Mouse (Mus musculus): Measurements from ENCODE around the gene Matk. TPM values are rescaled to one million over a fixed set of nuclear protein-coding genes. Genes with fewer than 3 reads are reported as not detected.

Gene Matk
- polyA plus RNA-seq, 1 experiment from 2014 or later, result 5.4 TPM

DNA sequence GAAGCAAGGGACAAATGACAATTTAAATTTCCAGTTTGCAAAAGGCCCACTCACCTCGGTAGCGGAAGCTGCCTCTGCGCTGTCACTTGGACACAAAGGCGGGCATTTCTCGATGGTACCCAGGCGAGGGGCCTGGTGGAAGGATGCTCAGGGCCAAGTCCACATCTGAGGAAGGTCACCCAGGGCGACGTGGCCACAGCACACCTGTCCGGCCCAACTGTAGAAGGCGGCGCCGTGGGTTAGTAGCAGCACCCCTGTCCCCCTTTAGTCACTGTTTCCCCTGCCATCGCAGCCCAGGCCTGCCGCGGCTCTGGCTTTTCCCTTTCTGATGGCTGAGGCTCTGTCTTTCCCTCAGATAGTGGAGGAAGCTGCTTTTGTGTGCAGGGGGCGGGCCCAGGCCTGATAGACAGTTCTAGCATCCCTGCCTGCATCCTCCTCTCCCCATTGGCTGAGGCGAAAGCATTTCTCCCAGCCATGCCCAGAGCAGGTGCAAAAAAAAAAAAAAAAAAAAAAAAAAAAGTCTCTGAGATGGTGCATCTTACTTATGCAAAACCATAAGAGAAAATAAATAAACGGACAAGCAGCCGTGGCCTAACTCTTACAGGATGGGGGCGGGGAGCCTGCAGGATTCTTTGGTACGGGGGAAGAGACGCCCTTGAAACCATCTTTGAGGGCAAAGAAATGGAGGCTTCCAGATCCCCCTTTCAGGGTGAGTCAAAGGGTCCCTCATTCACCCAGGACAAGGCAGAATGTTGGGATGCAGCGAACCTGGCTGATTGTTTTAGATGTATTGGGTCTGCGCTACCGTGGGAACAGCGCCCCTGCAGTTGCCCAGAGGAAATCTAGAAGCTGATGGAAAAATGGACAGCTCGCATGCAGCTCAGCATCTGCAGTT, 22.1 kb upstream of the Matk start, which contains the start of gene Atcay:
Atcay (minus strand) TSS at position 396 of the 895 bp plus-strand sequence.
- H3K9ac ChIP-seq, result peak within 1 kb of the TSS; percentile 39; the same call in 1 of the 2 replicates
- peak within 1 kb of the TSS; percentile 20 for H3K4me3 ChIP-seq
- H3K9me3 ChIP-seq, result no peaks in the 10 kb centered on the region
- no peaks in the 10 kb centered on the region for H3K36me3 ChIP-seq
- H3K4me2 ChIP-seq (replicated peaks), result peak within 1 kb of the TSS; percentile 50
- H3K4me1 ChIP-seq, result peaks cover 15% of the 10 kb centered on the region
- no peak within 1 kb of the TSS for H3K27ac ChIP-seq
- 9% methylated on average over 27 of the region's 27 CpGs for WGBS
- ATAC-seq (ENCODE audit: low FRiP score, low read depth), result no peak
- peaks cover 53% of the 10 kb centered on the region for H3K27me3 ChIP-seq

DNA sequence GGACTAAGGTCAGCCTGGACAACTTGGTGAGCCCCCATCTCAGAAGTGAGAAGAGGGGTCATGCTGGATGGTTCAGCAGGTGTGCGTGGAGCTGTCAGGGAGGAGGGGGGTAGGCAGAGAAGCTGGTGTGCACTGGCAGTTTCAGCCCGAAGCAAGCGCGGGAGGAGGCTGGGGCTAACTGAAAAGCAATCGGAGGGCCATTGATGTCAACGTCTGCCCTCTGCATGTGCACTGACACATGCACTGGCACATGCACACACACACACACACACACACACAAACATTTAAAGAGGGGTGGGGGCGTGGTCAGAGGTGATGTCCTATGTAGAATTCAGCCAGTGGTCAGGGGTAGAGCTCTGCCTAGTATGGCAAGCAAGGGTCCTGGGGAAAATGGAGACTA, 21.3 kb upstream of the Matk start:
- no peak overlapping the region for H3K27ac ChIP-seq
- H3K4me1 ChIP-seq, result peaks cover 15% of the 10 kb centered on the region
- no peak overlapping the region for H3K9ac ChIP-seq
- H3K4me3 ChIP-seq, result peak overlapping the region; percentile 18; the same call in 1 of the 2 replicates
- H3K27me3 ChIP-seq, result peaks cover 53% of the 10 kb centered on the region
- no peaks in the 10 kb centered on the region for H3K36me3 ChIP-seq
- H3K9me3 ChIP-seq, result no peaks in the 10 kb centered on the region
- 57% methylated on average over 7 of the region's 7 CpGs for WGBS
- H3K4me2 ChIP-seq (replicated peaks), result no peak overlapping the region
- no peak for ATAC-seq (ENCODE audit: low FRiP score, low read depth)

DNA sequence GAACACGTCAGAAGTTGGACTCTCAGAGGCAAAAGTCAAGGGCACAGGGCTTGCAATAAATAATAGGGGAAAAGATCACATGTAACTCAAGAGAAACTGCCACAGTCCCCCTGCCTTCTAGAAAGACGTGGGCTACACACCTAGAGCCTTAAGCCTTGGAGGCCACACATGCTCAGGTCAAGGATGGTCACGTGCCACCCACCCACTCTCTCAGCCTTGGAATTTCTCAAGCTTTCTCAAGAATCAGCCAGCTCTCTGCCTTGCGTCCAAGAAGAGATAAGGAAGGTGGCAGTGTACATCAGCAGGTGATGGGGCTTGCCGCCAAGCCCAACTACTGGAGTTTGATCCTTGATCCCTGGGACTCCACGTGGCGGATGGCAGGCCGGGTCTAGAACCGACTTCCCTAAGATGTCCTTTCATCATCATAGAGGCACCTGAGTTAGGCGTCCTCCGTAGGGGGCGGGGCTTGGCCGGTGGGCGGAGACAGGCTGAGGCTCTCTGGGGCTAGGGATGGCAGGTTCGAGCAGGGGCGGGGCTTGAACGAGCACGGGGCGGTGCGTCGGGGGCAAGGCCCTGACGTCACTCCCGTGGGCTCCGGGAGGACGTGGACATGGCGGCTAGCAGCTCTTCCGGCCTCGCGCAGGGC, 20.0 kb upstream of the Matk start, which contains the start of gene Zfr2:
Zfr2 (plus strand) TSS at position 576 of the 646 bp plus-strand sequence.
- peak within 1 kb of the TSS; percentile 80 for H3K9ac ChIP-seq
- peaks cover 62% of the 10 kb centered on the region for H3K27me3 ChIP-seq
- no peaks in the 10 kb centered on the region for H3K36me3 ChIP-seq
- H3K4me3 ChIP-seq, result peak within 1 kb of the TSS; percentile 74
- H3K27ac ChIP-seq, result no peak within 1 kb of the TSS
- H3K9me3 ChIP-seq, result no peaks in the 10 kb centered on the region
- ATAC-seq (ENCODE audit: low FRiP score, low read depth), result peak; percentile 70
- peak within 1 kb of the TSS; percentile 80 for H3K4me2 ChIP-seq (replicated peaks)
- WGBS, result 9% methylated on average over 29 of the region's 29 CpGs
- peaks cover 20% of the 10 kb centered on the region for H3K4me1 ChIP-seq

DNA sequence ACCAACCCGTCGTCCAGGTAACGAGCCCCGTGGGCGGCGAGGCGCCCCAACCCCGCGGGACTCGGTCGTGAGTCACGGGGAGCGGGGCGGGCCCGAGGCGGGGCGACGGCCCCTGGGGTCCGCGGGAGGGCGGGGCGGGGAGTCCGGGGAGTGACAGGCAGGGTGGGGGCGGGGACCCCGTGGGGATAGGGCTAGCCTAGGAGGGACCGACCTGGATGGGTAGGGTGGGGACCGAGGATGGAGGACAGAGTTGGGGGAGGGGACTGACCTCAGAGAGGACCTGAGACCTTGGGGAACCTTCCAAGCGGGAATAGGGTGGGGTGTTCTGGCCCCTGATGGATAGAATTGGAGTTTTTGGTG, 19.5 kb upstream of the Matk start:
- peaks cover 22% of the 10 kb centered on the region for H3K4me1 ChIP-seq
- no peak; the same call in none of the 2 replicates for ATAC-seq (ENCODE audit: low FRiP score, low read depth)
- no peaks in the 10 kb centered on the region for H3K36me3 ChIP-seq
- H3K4me2 ChIP-seq (replicated peaks), result peak overlapping the region; percentile 80
- H3K27me3 ChIP-seq, result peaks cover 62% of the 10 kb centered on the region
- H3K27ac ChIP-seq, result no peak overlapping the region
- H3K9ac ChIP-seq, result peak overlapping the region; percentile 80
- peak overlapping the region; percentile 74 for H3K4me3 ChIP-seq
- H3K9me3 ChIP-seq, result no peaks in the 10 kb centered on the region
- under 1% methylated on average over 23 of the region's 28 CpGs for WGBS

DNA sequence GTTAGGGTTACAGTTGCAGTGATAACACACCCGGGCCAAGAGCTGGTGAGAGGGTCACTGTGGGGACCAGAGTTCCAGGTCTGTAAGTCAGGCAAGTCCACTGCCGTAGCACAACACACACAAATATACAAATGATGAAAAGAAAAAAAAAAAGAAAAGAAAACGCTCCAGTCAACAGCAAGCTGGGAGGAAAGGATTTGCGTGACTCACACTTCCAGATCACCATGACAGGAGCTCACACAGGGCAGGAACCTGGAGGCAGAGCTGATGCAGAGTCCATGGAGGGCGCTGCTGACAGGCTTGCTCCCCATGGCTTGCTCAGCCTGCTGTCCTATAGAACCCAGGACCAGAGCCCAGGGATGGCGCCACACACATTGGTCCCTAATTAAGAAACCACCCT, 18.5 kb upstream of the Matk start:
- Histone ChIP-seq H3K9ac (no peak overlapping the region), H3K4me2 (replicated peaks) (peak overlapping the region; percentile 80), H3K27me3 (peaks cover 61% of the 10 kb centered on the region), H3K4me1 (peaks cover 22% of the 10 kb centered on the region), H3K9me3 (no peaks in the 10 kb centered on the region), H3K27ac (no peak overlapping the region), H3K36me3 (no peaks in the 10 kb centered on the region), H3K4me3 (no peak overlapping the region)
- 78% methylated on average over 6 of the region's 6 CpGs for WGBS
- no peak for ATAC-seq (ENCODE audit: low FRiP score, low read depth)

DNA sequence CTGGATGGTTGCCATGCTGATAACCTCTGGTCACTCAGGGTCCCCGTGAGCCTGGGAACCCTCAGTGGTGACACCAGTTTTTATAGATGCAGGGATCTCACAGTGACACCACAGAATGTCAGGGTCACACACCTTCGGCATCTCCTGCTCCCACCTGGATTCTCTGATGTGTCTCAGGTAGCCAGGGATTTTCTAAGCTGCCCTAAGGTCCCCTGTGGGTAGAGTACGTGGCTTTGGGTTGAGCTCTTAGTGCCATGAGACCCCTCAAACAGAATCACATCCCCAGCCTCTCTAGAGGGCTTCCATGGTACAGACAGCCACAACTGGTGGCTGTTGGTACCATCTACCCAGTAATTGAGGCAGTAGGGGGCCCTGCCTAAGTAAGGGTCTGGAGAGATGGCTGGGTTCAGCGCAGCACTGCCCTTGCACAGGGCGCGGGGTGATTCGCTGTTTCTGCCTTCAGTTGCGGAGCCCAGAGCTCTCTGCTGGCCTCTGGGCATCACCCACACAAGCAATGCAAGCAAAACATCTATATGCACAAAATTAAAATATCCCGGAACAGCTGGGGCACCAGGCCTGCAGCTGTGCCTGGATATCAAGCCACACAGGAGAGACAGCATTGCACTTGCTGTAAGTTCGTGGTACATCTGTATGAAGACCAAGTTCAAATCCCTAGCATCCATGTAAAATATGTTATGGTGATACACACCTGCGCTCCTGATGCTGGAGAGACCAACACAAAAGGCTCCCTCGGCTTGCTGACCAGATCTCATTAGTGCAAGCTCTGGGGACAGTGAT, 16.1 kb upstream of the Matk start:
- no peak overlapping the region for H3K9ac ChIP-seq
- no peak overlapping the region for H3K4me2 ChIP-seq (replicated peaks)
- H3K9me3 ChIP-seq, result no peaks in the 10 kb centered on the region
- H3K27me3 ChIP-seq, result peaks cover 61% of the 10 kb centered on the region
- H3K36me3 ChIP-seq, result peaks cover 5% of the 10 kb centered on the region
- 86% methylated on average over 12 of the region's 12 CpGs for WGBS
- no peak overlapping the region for H3K4me3 ChIP-seq
- peaks cover 24% of the 10 kb centered on the region for H3K4me1 ChIP-seq
- no peak for ATAC-seq (ENCODE audit: low FRiP score, low read depth)
- no peak overlapping the region for H3K27ac ChIP-seq

DNA sequence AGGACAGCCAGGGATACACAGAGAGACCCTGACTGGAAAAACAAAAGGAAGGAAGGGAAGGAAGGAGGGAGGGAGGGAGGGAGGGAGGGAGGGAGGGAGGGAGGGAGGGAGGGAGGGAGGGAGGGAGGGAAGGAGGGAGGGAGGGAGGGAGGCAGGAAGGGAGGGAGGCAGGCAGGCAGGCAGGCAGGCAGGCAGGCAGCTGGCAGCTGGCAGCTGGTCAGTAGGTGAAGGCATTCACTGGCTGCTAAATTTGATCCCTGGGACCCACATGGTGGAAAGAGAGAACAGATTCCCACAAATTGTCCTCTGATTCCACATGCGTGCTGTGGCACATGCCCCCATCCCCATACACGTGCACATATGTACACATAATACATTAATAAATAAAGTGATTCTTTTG, 14.1 kb upstream of the Matk start:
- Histone ChIP-seq H3K27me3 (peaks cover 65% of the 10 kb centered on the region), H3K36me3 (peaks cover 5% of the 10 kb centered on the region), H3K9ac (no peak overlapping the region), H3K4me2 (replicated peaks) (no peak overlapping the region), H3K4me3 (no peak overlapping the region), H3K9me3 (no peaks in the 10 kb centered on the region), H3K4me1 (peaks cover 20% of the 10 kb centered on the region), H3K27ac (no peak overlapping the region)
- WGBS, result 69% methylated on average over 2 of the region's 2 CpGs
- no peak for ATAC-seq (ENCODE audit: low FRiP score, low read depth)

DNA sequence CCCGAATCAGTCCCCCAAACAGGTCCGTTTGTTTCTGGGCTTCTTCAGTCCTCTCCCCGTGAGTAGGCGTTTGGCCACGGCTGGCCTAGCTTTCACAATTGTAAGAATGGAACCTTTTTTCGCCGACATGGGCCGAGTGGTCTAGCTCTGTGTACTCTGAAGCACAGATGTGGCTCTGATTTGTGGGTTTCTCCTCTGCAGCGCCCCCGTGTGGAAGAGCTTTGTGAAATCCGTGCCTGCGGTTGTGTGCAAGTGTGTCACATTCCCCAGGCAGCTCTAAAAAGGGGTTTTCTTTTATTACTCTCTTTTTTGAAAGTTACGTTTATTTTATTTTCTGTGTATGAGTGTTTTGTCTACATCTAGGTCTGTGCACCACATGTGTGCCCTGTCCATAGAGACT, 11.9 kb upstream of the Matk start:
- Histone ChIP-seq H3K4me2 (replicated peaks) (no peak overlapping the region), H3K27ac (no peak overlapping the region), H3K4me3 (no peak overlapping the region), H3K9ac (no peak overlapping the region), H3K36me3 (peaks cover 5% of the 10 kb centered on the region), H3K27me3 (peaks cover 74% of the 10 kb centered on the region), H3K4me1 (peaks cover 24% of the 10 kb centered on the region), H3K9me3 (no peaks in the 10 kb centered on the region)
- 22% methylated on average over 13 of the region's 13 CpGs for WGBS
- no peak for ATAC-seq (ENCODE audit: low FRiP score, low read depth)

DNA sequence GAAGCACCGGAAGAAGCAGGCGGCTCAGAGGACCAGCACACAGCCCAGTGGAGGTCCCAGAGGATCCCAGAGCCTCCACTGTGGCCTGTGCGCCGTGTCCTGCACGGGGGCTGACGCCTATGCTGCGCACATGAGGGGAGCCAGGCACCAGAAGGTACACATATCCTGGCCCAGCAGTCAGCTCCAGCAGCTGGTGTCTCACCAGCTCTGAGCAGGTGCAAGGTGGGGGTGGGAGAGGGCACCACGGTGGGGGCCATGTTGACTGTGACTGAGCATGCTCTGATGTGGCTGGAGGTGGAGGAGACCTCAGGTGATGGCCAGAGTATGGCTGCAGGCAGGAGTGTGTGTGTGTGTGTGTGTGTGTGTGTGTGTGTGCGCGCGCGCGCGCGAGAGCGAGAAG, 10.7 kb upstream of the Matk start:
- Histone ChIP-seq H3K27me3 (peaks cover 70% of the 10 kb centered on the region), H3K9ac (no peak overlapping the region), H3K4me3 (no peak overlapping the region), H3K4me2 (replicated peaks) (no peak overlapping the region), H3K27ac (no peak overlapping the region), H3K36me3 (peaks cover 5% of the 10 kb centered on the region), H3K4me1 (peaks cover 24% of the 10 kb centered on the region), H3K9me3 (no peaks in the 10 kb centered on the region)
- 88% methylated on average over 16 of the region's 16 CpGs for WGBS
- ATAC-seq (ENCODE audit: low FRiP score, low read depth), result no peak

DNA sequence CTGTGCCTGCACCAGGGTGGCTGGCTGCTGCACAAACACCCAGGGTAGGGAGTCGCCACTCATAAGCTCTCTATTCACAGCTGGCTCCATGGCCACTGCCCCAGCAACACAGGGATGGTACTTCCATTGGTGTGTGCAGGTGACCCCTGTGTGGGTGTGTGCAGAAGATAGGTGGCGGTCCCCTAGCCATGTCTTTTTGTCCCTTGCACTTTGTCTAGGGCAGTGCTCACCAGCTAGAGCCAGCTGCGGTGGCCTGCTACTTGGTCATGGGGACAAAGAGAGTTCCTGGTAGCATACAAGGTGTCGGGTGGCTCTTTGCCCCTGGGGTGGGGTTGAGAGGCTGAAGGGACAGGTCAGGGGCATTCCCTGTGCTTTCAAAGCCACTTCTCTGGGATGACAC, 8.6 kb upstream of the Matk start:
- Histone ChIP-seq H3K9me3 (no peaks in the 10 kb centered on the region), H3K27ac (no peak overlapping the region), H3K4me1 (peaks cover 17% of the 10 kb centered on the region; the same call in 1 of the 2 replicates), H3K4me3 (no peak overlapping the region), H3K36me3 (peaks cover 10% of the 10 kb centered on the region), H3K27me3 (peaks cover 51% of the 10 kb centered on the region), H3K4me2 (replicated peaks) (no peak overlapping the region), H3K9ac (no peak overlapping the region)
- 82% methylated on average over 4 of the region's 4 CpGs for WGBS
- no peak for ATAC-seq (ENCODE audit: low FRiP score, low read depth)

DNA sequence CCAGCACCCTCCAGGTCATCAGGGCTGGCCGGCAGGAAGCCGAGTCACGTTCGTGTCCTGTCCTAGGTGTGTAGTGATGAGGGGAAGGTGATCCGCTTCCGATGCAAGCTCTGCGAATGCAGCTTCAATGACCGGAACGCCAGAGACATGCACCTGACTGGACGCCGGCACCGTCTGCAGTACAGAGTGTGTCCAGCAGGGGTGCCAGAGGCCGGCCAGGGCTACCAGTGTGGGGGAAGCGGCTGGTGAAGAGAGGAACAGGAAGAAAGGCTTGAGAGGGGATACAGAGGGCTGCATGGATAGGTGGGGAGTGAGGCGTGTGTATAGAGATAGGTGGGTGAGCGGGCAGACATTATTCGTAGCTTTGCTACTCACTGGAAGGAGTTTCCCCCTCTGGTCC, 8.1 kb upstream of the Matk start:
- no peaks in the 10 kb centered on the region for H3K9me3 ChIP-seq
- 14% methylated on average over 17 of the region's 17 CpGs for WGBS
- no peak overlapping the region for H3K4me3 ChIP-seq
- no peak overlapping the region for H3K4me2 ChIP-seq (replicated peaks)
- ATAC-seq (ENCODE audit: low FRiP score, low read depth), result 0 out of 2 replicates have a peak, but pooled peaks have one; percentile 49
- no peak overlapping the region for H3K27ac ChIP-seq
- no peak overlapping the region for H3K9ac ChIP-seq
- peaks cover 12% of the 10 kb centered on the region for H3K36me3 ChIP-seq
- H3K27me3 ChIP-seq, result peaks cover 46% of the 10 kb centered on the region
- peaks cover 14% of the 10 kb centered on the region; the same call in 1 of the 2 replicates for H3K4me1 ChIP-seq

DNA sequence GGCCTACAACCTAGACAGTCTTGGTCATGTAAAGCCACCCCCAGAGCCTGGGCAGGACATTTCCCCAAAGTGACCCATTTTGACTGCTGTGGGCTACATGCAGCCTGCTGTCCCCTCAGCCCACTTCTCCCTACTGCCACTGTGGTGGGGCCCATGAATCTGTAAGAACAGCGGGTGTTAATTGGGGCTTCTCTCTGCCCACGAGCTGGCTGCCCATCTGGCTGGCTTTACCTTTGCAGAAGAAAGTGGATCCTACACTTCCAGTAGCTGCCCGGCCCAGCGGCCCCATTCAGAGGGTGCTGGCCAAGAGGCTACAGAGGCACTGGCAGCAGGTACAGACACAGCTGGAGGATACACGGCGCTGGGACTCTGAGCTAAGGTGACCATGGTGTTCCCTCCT, 7.6 kb upstream of the Matk start:
- peaks cover 40% of the 10 kb centered on the region for H3K27me3 ChIP-seq
- WGBS, result 86% methylated on average over 6 of the region's 6 CpGs
- no peak overlapping the region for H3K27ac ChIP-seq
- H3K4me3 ChIP-seq, result no peak overlapping the region
- H3K36me3 ChIP-seq, result peaks cover 11% of the 10 kb centered on the region
- ATAC-seq (ENCODE audit: low FRiP score, low read depth), result no peak
- peaks cover 8% of the 10 kb centered on the region; the same call in 1 of the 2 replicates for H3K4me1 ChIP-seq
- no peak overlapping the region for H3K4me2 ChIP-seq (replicated peaks)
- H3K9me3 ChIP-seq, result no peaks in the 10 kb centered on the region
- H3K9ac ChIP-seq, result no peak overlapping the region

Measured in limb, embryonic 13.5 days (tissue).